Mouse (Mus musculus) liver, adult 2 months (tissue): Measurements from ENCODE around the gene Dpt.

Source experiments
- CTCF ChIP-seq: fragments of 200-500 bp; IDR thresholded peaks from 2 replicates; pipeline ENCODE4 v1.5.1; 2011; ENCODE audit warnings: low read depth, low read length, control low read depth
- POLR2A ChIP-seq: fragments of 200-500 bp; IDR thresholded peaks from 2 replicates; pipeline ENCODE4 v1.6.1; 2011; ENCODE audit warnings: low read length, control low read depth; ENCODE audit not compliant: insufficient read depth; ENCODE audit errors: extremely low read depth

DNA sequence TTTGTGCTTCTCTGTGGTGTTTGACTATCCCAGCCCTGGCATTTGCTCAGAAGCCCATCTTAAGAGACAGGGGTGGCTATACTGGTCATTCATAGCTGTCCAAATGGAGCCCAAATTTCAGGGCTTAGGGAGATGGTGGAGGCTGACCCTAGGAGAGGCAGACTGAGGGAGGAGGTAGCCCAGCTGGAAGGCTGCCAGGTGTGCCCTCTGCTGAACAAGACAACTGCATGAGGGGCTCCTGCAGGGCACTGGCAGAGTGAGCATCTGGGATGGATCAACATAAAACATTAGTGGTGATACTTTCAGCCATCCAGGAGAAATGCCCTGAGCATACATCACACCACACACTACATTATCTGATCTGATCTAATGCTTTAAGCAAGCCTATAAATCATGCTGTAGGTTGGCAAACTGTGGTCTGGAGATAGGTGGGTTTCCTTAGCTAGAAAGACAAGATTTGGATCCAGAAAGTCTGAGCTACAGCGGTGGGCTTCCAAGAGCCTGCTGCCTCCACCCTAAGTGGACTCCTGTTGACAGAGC is 1.4 kb downstream of the Dpt start:
- TF ChIP-seq POLR2A = no peak
- TF ChIP-seq CTCF = no peak
